Mouse (Mus musculus) lung, embryonic 15.5 days (tissue): ENCODE results near the gene Syce1. TPM values are rescaled to one million over a fixed set of nuclear protein-coding genes. Genes with fewer than 3 reads are reported as not detected.
A peak's percentile ranks its signal among the peaks of the same experiment; 100 is the strongest.
"Not testable (repeated sequence)": the region's sequence is repeated elsewhere in the genome, so short reads cannot be mapped to it uniquely, and the experiment has no call there.

Source experiments
- ATAC-seq: fragments of 200-750 bp; cut with Nextera tagmentation; 2 replicates; pipeline ENCODE4 v1.8.0; 2017; ENCODE audit warnings: moderate number of reproducible peaks, borderline replicate concordance; ENCODE audit not compliant: low FRiP score, low TSS enrichment; ENCODE audit errors: extremely low read depth
- H3K27ac ChIP-seq: fragments of 300-500 bp; sonication (generic); 2 replicates; pipeline ENCODE4 v1.5.1; 2015; ENCODE audit warnings: moderate library complexity, mild to moderate bottlenecking, inconsistent platforms
- H3K27me3 ChIP-seq: fragments of 300-500 bp; sonication (generic); 2 replicates; pipeline ENCODE4 v1.6.1; 2015; ENCODE audit warnings: inconsistent platforms
- H3K36me3 ChIP-seq: fragments of 300-500 bp; sonication (generic); 2 replicates; pipeline ENCODE4 v1.6.1; 2015; ENCODE audit warnings: inconsistent platforms
- H3K4me1 ChIP-seq: fragments of 300-500 bp; sonication (generic); 2 replicates; pipeline ENCODE4 v1.6.1; 2015; ENCODE audit warnings: inconsistent platforms
- H3K4me2 ChIP-seq: fragments of 300-500 bp; sonication (generic); 2 replicates; pipeline ENCODE4 v1.6.1; 2015; ENCODE audit warnings: inconsistent platforms, mild to moderate bottlenecking, moderate library complexity
- H3K4me3 ChIP-seq: fragments of 300-500 bp; sonication (generic); 2 replicates; pipeline ENCODE4 v1.5.1; 2015; ENCODE audit warnings: mild to moderate bottlenecking, inconsistent platforms
- H3K9ac ChIP-seq: fragments of 300-500 bp; sonication (generic); 2 replicates; pipeline ENCODE4 v1.6.1; 2015; ENCODE audit warnings: inconsistent platforms
- H3K9me3 ChIP-seq: fragments of 300-500 bp; sonication (generic); 2 replicates; pipeline ENCODE4 v1.6.1; 2016; ENCODE audit warnings: inconsistent platforms
- WGBS: fragments of 180-500 bp; shearing (Covaris S2); methylation state at CpG from one replicate; pipeline ENCODE4 v1.1.7; 2015; 5-methylcytosine and 5-hydroxymethylcytosine counted together
- polyA plus RNA-seq: library from polyadenylated mRNA; unstranded; fragments of >200 nt; fragmentation: Nextera tagmentation; extraction: Ambion mirVana; gene quantifications from 2 replicates; pipeline ENCODE4 v1.2.1, GENCODE M21; 2015

The Syce1 gene
- polyA plus RNA-seq, 1 experiment from 2014 or later, result 0.14 TPM

DNA sequence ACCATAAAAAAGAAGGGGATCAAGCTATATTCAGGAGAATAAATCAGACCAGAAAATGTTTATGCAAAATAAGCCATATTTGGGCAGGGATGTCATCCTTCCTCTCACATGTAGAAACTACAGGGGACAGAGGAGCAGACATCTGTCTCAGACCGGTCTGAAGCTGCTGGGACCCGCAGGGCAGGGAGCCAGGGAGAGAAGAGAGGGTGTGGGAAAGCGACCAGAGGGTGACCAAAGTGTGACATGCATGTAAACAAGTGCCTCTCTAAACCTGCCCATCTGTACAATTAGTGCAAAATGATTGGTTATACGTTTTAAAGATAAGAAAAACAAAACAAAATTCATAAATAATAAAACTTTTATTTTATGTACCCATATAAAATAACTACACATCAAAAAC, 32.5 kb upstream of the Syce1 start:
- no peaks in the 10 kb centered on the region for H3K9me3 ChIP-seq
- no peaks in the 10 kb centered on the region for H3K36me3 ChIP-seq
- H3K9ac ChIP-seq, result no peak overlapping the region
- no peak overlapping the region for H3K27ac ChIP-seq
- H3K4me1 ChIP-seq, result peaks cover 6% of the 10 kb centered on the region
- no peak overlapping the region for H3K4me3 ChIP-seq
- no peak for ATAC-seq
- H3K4me2 ChIP-seq, result no peak overlapping the region
- H3K27me3 ChIP-seq, result no peaks in the 10 kb centered on the region
- 43% methylated on average over 4 of the region's 4 CpGs for WGBS

DNA sequence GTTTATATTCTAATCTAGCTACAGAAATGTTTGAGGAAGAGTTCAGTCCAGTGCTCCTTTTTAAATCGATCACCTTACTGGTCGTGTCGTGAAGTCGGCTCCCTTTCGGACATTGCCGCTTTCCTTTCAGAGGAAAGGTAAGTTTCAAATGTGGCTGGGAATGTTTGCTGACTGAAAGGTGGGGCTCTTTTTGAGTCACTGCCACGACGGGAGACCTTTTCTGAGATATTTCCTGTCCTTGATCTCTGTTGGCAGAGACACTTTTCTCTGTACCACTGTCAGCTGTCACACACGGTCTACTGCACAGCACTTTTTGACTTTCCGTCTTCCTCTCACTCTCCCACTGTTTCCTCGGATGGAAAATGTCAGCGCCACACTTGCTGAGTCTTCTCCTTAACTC, 25.2 kb upstream of the Syce1 start:
- H3K9me3 ChIP-seq, result no peaks in the 10 kb centered on the region
- no peaks in the 10 kb centered on the region for H3K27me3 ChIP-seq
- H3K4me1 ChIP-seq, result no peaks in the 10 kb centered on the region
- H3K27ac ChIP-seq, result no peak overlapping the region
- ATAC-seq, result no peak
- H3K4me2 ChIP-seq, result no peak overlapping the region
- no peaks in the 10 kb centered on the region for H3K36me3 ChIP-seq
- WGBS, result 82% methylated on average over 12 of the region's 12 CpGs
- no peak overlapping the region for H3K4me3 ChIP-seq
- H3K9ac ChIP-seq, result no peak overlapping the region

DNA sequence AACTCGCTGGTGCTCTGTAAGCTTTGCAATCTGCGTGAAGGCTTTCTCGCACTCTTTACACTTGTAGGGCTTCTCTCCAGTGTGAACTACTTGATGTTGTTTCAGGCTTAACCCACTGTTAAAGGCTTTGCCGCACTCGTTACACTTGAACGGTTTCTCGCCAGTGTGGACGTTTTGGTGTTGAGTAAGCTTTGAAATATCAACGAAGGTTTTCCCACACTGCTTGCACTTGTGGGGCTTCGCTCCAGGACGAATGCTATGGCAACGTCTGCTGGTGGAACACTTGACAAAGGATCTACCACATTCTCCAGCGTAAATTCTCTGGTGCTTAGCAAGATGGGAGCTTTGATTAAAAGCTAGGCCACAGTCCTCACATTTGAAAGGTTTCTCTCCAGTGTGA, 24.1 kb upstream of the Syce1 start:
- no peak overlapping the region for H3K4me2 ChIP-seq
- no peaks in the 10 kb centered on the region for H3K9me3 ChIP-seq
- H3K9ac ChIP-seq, result no peak overlapping the region
- WGBS, result 78% methylated on average over 13 of the region's 13 CpGs
- no peak overlapping the region for H3K4me3 ChIP-seq
- H3K36me3 ChIP-seq, result no peaks in the 10 kb centered on the region
- H3K27me3 ChIP-seq, result no peaks in the 10 kb centered on the region
- ATAC-seq, result no peak
- no peak overlapping the region for H3K27ac ChIP-seq
- H3K4me1 ChIP-seq, result no peaks in the 10 kb centered on the region

DNA sequence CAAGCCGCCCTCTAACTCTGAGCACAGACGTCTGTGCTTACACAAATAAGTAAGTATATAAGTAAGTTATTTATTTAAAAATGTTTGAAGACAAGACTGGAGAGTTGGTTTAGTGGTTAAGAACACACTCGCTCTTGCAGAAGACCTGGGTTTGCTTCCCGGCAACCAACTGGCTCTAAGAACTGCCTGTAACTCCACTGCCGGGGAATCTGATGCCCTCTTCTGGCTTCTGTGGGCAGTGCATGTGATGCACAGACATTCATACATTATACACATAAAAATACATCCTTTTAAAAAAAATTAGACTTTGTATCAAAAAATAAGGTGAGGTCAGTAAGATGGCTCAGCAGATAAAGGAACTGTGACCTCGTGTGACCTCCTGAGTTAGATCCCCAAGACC, 22.8 kb upstream of the Syce1 start:
- Histone ChIP-seq H3K27me3 (no peaks in the 10 kb centered on the region), H3K9me3 (no peaks in the 10 kb centered on the region), H3K4me2 (no peak overlapping the region), H3K4me1 (no peaks in the 10 kb centered on the region), H3K27ac (no peak overlapping the region), H3K36me3 (no peaks in the 10 kb centered on the region), H3K9ac (no peak overlapping the region), H3K4me3 (no peak overlapping the region)
- WGBS, result 88% methylated on average over 6 of the region's 6 CpGs
- no peak for ATAC-seq

DNA sequence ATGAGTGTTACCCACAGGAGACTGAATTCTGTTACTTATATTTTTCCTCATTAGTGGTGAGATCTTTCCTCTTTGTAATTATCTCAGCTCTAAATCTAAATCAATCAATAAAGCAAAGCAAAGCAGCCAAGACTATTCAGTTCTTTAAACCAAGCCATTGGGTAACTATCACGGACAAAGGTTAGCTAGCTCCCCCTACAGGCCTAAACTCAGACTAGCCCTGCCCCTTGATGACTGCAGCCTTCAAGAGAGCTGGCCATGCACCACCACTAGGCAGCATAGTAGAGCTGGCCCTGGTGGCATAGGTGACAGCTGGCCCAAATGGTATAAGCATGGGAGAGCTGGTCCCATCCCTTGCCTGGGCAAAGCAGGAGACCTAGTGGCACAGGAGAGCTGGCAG, 18.1 kb upstream of the Syce1 start:
- H3K27me3 ChIP-seq, result no peaks in the 10 kb centered on the region
- H3K9me3 ChIP-seq, result no peaks in the 10 kb centered on the region
- no peaks in the 10 kb centered on the region for H3K36me3 ChIP-seq
- H3K4me1 ChIP-seq, result no peaks in the 10 kb centered on the region
- no peak overlapping the region for H3K4me3 ChIP-seq
- H3K4me2 ChIP-seq, result no peak overlapping the region
- ATAC-seq, result no peak
- no peak overlapping the region for H3K27ac ChIP-seq
- no peak overlapping the region for H3K9ac ChIP-seq
- 17% methylated on average over 1 of the region's 1 CpGs for WGBS

DNA sequence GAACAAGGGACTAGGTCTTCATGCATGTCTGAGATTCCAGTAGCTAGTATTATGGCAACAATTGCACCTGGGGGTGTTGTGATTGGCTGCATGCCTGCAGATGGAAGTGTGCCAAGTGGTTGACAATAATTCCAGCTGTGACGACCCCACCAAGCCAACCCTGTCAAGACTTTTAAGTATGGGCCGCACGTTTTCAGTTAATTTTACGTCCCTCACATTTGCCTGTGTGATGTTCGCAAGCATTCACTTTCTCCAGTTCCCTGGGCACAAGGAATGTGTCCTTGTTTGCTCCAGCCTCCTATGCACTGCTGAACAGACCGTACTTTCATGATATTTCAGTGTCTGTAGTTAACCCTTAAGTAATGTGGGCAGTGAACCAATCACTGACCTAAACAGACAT, 15.0 kb upstream of the Syce1 start:
- Histone ChIP-seq H3K4me2 (no peak overlapping the region), H3K27ac (no peak overlapping the region), H3K9me3 (no peaks in the 10 kb centered on the region), H3K27me3 (no peaks in the 10 kb centered on the region), H3K36me3 (no peaks in the 10 kb centered on the region), H3K4me3 (no peak overlapping the region), H3K9ac (no peak overlapping the region), H3K4me1 (no peaks in the 10 kb centered on the region)
- no peak for ATAC-seq
- WGBS, result 62% methylated on average over 6 of the region's 6 CpGs

DNA sequence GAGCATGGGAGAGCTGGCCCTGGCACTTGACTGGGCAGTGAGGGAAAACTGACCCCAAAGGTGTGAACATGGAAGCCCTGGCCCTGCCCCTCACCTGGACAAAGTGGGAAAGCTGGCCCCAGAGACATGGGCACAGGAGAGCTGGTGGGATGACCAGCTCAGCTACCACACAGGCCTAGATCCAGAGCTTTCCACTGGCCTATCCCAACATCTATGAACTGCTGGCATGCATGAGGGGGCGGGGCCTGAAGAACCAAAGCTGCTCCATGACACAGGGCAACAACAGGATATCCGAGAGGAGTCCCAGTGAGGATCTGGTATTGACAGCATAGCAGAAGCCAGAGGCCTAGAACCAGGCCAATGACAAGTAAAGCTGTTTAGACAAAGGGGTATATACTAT, 10.6 kb upstream of the Syce1 start:
- no peak overlapping the region for H3K4me3 ChIP-seq
- H3K9ac ChIP-seq, result no peak overlapping the region
- H3K36me3 ChIP-seq, result no peaks in the 10 kb centered on the region
- 64% methylated on average over 2 of the region's 2 CpGs for WGBS
- ATAC-seq, result 0 out of 2 replicates have a peak, but pooled peaks have one; percentile 14
- H3K27ac ChIP-seq, result no peak overlapping the region
- no peaks in the 10 kb centered on the region for H3K27me3 ChIP-seq
- no peaks in the 10 kb centered on the region for H3K9me3 ChIP-seq
- no peaks in the 10 kb centered on the region for H3K4me1 ChIP-seq
- no peak overlapping the region for H3K4me2 ChIP-seq

DNA sequence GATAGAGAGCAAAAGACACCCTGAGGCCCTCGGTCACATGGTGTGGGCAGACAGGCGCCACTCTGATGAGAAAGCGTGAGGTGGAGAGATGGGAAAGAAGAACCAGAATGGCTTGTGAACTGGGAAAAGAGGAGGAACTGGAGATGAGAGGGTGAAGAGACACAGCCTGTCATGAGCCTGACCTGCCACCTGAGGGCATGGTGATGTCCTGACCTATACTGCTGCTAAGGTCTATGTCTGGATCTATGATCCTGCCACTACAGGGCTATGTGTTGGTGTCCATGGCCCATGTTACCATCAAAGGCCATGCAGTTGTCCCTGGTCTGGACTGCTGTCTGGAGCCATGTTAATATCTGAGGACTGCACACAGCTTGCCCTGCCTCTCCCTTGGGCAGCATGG, 10.0 kb upstream of the Syce1 start:
- 82% methylated on average over 3 of the region's 3 CpGs for WGBS
- no peaks in the 10 kb centered on the region for H3K4me1 ChIP-seq
- 0 out of 2 replicates have a peak, but pooled peaks have one; percentile 39 for ATAC-seq
- no peak overlapping the region for H3K4me2 ChIP-seq
- no peaks in the 10 kb centered on the region for H3K9me3 ChIP-seq
- H3K4me3 ChIP-seq, result no peak overlapping the region
- H3K27me3 ChIP-seq, result no peaks in the 10 kb centered on the region
- H3K27ac ChIP-seq, result no peak overlapping the region
- no peak overlapping the region for H3K9ac ChIP-seq
- H3K36me3 ChIP-seq, result no peaks in the 10 kb centered on the region

DNA sequence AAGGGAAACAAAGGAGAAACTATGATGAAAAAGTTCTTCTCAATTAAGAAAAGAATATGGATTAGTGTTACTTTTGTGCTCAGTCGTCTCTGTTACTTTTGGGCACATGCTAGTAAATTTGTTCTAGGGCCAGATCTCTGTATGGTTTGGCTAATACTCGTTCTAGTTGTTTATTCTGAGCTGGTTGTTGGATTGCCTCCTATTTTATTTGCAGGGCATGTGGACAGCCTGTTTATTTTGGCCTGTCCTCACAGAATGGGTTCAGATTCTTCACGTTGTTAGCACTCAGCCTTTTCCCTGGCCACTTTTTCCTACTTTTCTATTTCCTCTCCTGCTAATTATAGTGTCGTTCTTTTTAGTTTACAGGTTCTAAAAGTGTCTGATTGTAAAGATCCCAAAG, 5.9 kb upstream of the Syce1 start:
- no peak overlapping the region for H3K27ac ChIP-seq
- H3K36me3 ChIP-seq, result no peaks in the 10 kb centered on the region
- no peak overlapping the region for H3K4me3 ChIP-seq
- no peak for ATAC-seq
- no peak overlapping the region for H3K4me2 ChIP-seq
- no peak overlapping the region for H3K9ac ChIP-seq
- WGBS, result 35% methylated on average over 4 of the region's 4 CpGs
- no peaks in the 10 kb centered on the region for H3K27me3 ChIP-seq
- H3K4me1 ChIP-seq, result no peaks in the 10 kb centered on the region
- H3K9me3 ChIP-seq, result no peaks in the 10 kb centered on the region

DNA sequence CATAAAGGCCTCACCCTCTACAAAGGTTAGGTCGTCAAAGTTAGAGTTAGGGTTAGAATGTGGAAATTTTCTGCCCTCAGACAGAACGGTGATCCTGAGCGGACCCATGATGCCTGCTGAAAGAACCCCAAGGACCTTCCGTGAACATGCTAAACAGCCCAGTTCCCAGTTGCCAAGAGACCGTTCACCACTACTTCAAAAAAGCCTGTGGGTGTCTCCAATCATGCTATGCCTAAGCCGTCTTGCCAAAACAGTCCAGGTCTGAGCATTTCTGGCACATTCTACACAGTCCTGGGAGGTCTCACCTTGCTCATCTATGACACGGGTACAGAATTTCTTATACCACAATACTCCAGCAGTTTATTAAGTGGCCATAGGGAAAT, 392 bp upstream of the Syce1 start:
- Histone ChIP-seq H3K4me2 (no peak overlapping the region), H3K4me1 (no peaks in the 10 kb centered on the region), H3K27me3 (no peaks in the 10 kb centered on the region), H3K9me3 (no peaks in the 10 kb centered on the region), H3K4me3 (no peak overlapping the region), H3K36me3 (no peaks in the 10 kb centered on the region), H3K9ac (no peak overlapping the region), H3K27ac (no peak overlapping the region)
- 84% methylated on average over 7 of the region's 7 CpGs for WGBS
- no peak for ATAC-seq

DNA sequence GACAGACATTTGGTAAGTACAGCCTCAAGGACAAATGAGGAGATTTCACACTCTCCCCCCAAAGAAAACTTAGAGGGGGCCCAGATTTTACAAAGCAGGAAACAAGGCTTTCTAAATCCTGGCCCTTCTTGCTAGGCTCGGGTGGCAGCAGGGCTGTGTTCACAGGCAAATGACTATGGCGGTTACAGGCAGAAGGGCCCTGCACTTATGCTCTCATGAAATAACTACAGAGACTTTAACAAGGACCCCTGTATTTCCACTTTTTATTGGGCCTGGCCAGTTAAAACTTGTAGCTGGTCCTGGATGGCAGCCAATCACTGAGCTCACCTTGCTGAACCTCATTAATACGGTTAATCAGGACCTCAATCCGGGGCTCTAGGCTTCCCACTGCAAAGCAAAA, 7.1 kb downstream of the Syce1 start:
- Histone ChIP-seq H3K27me3 (no peaks in the 10 kb centered on the region), H3K36me3 (no peaks in the 10 kb centered on the region), H3K9ac (no peak overlapping the region), H3K4me3 (no peak overlapping the region), H3K27ac (no peak overlapping the region), H3K4me1 (no peaks in the 10 kb centered on the region), H3K4me2 (no peak overlapping the region), H3K9me3 (no peaks in the 10 kb centered on the region)
- WGBS, result 74% methylated on average over 4 of the region's 4 CpGs
- no peak for ATAC-seq

DNA sequence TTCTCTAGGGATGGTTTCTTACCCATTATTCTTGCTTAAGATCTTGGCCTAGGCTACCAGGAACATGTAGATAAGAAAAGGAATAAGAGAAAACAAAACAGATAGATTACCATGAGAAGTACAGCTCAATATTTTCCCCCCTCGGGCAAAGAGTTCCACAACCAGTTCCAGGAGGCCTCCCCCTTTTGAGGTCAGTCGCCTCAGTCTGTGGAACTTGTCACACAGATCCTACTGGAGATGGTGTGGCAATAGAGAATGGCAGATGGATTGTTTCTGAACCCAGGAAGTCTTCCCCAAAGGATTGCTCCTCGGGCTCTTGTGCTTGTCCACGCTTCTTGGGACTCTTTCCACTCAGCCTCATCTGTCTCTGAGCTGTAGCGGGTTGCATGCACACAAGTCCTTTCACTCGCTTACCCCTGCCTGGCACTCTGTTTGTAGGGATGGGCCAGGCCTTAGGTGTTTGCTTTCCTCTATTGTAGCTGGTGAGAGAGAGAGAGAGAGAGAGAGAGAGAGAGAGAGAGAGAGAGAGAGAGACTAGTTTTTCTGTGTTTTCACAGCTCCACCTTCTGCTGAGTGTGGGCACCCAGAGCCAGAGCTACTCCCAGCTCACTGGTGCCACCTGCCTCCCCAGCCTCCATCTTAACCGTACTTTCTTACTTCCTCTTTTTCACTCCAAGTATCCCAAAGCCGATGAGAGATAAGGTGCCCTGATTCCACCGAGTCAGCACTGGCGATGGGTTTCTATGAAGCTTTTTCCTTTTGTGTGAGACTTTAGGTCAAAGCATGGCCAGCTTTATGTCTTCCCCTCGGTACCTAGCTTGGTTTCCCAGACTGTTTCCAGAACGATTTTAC, 21.5 kb downstream of the Syce1 start:
- H3K27ac ChIP-seq, result no peak overlapping the region
- H3K4me1 ChIP-seq, result no peaks in the 10 kb centered on the region
- no peak for ATAC-seq
- H3K27me3 ChIP-seq, result no peaks in the 10 kb centered on the region
- no peak overlapping the region for H3K4me3 ChIP-seq
- no peaks in the 10 kb centered on the region for H3K9me3 ChIP-seq
- H3K9ac ChIP-seq, result no peak overlapping the region
- H3K36me3 ChIP-seq, result no peaks in the 10 kb centered on the region
- no peak overlapping the region for H3K4me2 ChIP-seq
- WGBS, result 71% methylated on average over 12 of the region's 12 CpGs

DNA sequence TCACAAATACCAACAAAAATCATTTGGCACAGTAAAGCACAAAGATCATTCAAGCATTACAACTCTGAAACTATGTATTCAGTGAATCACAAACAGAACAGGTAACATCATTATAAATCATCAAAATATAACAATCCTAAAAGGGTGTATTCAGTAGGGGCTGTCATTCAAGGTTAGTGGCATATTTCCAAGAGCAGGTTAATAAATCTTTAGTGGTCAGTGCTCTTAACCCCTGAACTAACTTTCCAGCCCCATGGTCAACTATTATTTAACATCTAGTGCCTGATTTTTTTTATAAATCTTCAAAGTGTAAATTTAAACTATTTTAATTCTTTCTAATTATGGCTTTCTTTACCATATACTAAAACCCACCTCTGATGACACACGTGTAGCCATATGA, 22.3 kb downstream of the Syce1 start:
- H3K27ac ChIP-seq, H3K9ac ChIP-seq, H3K9me3 ChIP-seq, H3K4me3 ChIP-seq, H3K4me1 ChIP-seq, H3K36me3 ChIP-seq, H3K27me3 ChIP-seq, ATAC-seq, H3K4me2 ChIP-seq: not testable (repeated sequence)
- 67% methylated on average over 1 of the region's 1 CpGs for WGBS
